In the genomic region with DNA sequence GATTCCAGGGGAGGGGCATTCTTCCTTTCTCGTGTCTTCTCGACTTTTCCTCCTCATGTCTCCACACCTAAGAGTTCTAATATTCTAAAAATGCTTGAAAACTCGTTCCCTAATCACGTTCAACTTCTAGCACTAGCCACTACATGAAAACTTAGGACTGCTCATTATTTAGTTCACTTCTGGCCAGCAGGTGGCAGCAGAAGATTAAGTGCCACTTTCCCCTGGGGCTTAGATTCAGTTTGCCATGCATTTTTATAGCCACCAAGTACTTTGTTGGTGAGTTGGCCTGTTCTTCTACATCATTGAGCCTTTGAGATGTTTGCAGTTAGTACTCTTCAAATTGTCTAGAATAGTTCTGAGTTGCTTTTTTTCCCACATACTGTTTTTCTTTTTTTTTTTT, we compare ENCODE assay signal across 8 mouse cellular contexts. TPM values are rescaled to one million over a fixed set of nuclear protein-coding genes. Genes with fewer than 3 reads are reported as not detected.
DNase-seq lines count a peak whose midpoint lies in the region; ATAC-seq and TF ChIP-seq lines count a peak whose summit lies in the region.

No protein-coding gene starts in this region.

- no peaks in the 10 kb centered on the region for H3K4me1 ChIP-seq in liver, embryonic 14.5 days (replicated peaks; ENCODE audit: control insufficient read depth in 2 of 2, insufficient read depth in 2 of 2, low read length in 1 of 2)

- no peak overlapping the region for H3K27ac ChIP-seq in liver, embryonic 14.5 days

- DNase-seq in CD4-positive helper T cell, adult 2 months (ENCODE audit: low read depth, low spot score), result peak; percentile 78
- peak; percentile 64 to 91 for DNase-seq in adrenal gland, adult (ENCODE audit: inconsistent age in 2 of 2, low spot score in 1 of 2)
- peak; percentile 89 for DNase-seq in embryo, embryonic 10.5 days (ENCODE audit: low spot score)
- DNase-seq in gastrocnemius, postnatal 25 days, result peak; percentile 31
- peak; percentile 90 for DNase-seq in kidney, postnatal 10 days
- peak; percentile 38 to 47 (median 40) for DNase-seq in liver, embryonic 14.5 days (ENCODE audit: low read depth in 3 of 3, low spot score in 3 of 3)
- DNase-seq in ovary, postnatal 10 days (ENCODE audit: low spot score), result peak; percentile 40
- DNase-seq in thymus, postnatal 0 days (ENCODE audit: low spot score), result peak; percentile 78

- H3K4me2 ChIP-seq in liver, embryonic 14.5 days (ENCODE audit: low read depth), result no peak overlapping the region

- no peaks in the 10 kb centered on the region for H3K36me3 ChIP-seq in liver, embryonic 14.5 days (replicated peaks; ENCODE audit: control insufficient read depth, insufficient read depth, low read depth)

- no peak for TF ChIP-seq EP300 in liver, embryonic 14.5 days (IDR thresholded peaks at IDR 0.05; ENCODE audit: low read depth)

- H3K9me3 ChIP-seq in liver, embryonic 14.5 days (ENCODE audit: control insufficient read depth, low read length), result no peaks in the 10 kb centered on the region

- peak; percentile 78 for TF ChIP-seq CTCF in liver, embryonic 14.5 days (IDR thresholded peaks at IDR 0.05; ENCODE audit: low read depth)

- WGBS in liver, embryonic 14.5 days (ENCODE audit: insufficient replicate concordance), result 3% methylated on average over 4 of the region's 4 CpGs

- no peaks in the 10 kb centered on the region for H3K27me3 ChIP-seq in liver, embryonic 14.5 days (ENCODE audit: control insufficient read depth, insufficient read depth, low read length)

- H3K4me3 ChIP-seq in liver, embryonic 14.5 days (ENCODE audit: insufficient read depth in 1 of 2, low read depth in 2 of 2, low read length in 2 of 2), result no peak overlapping the region

- no peak overlapping the region for H3K9ac ChIP-seq in liver, embryonic 14.5 days (replicated peaks)

- ATAC-seq in liver, embryonic 14.5 days (ENCODE audit: insufficient read depth), result no peak

RNA-seq across cellular contexts. Expression of gene Ddx10, which starts 6.5 kb away (rescaled TPM):
- total RNA-seq in gastrocnemius, postnatal 25 days (2021), result 1 to 10 TPM; 8.0 to 8.4 TPM
- 3.5 and 7.0 TPM in 2 replicates for polyA plus RNA-seq in liver, embryonic 14.5 days (2012; rRNA removed)
- polyA plus RNA-seq in liver, embryonic 14.5 days (2014; fragmentation: Nextera tagmentation; extraction: Ambion mirVana), result 14.1 and 14.6 TPM in 2 replicates
- 43.0 and 43.2 TPM in 2 replicates for polyA plus RNA-seq in thymus, postnatal 0 days (2015; fragmentation: Nextera tagmentation; extraction: Ambion mirVana)

RNA-seq across cellular contexts. Expression of gene Exph5, which starts 47.1 kb away (rescaled TPM):
- total RNA-seq in gastrocnemius, postnatal 25 days (2021), result under 1 TPM; 0.54 to 0.95 TPM
- polyA plus RNA-seq in liver, embryonic 14.5 days (2012; rRNA removed), result 0.11 and 0.13 TPM in 2 replicates
- 0.21 and 0.37 TPM in 2 replicates for polyA plus RNA-seq in liver, embryonic 14.5 days (2014; fragmentation: Nextera tagmentation; extraction: Ambion mirVana)
- 0.46 and 0.49 TPM in 2 replicates for polyA plus RNA-seq in thymus, postnatal 0 days (2015; fragmentation: Nextera tagmentation; extraction: Ambion mirVana)

Comparison
In these comparisons a context has a peak if more than half of its experiments do, and no peak if none do; other contexts are left out.
1. DNase-seq: peak in every context shown above with its lines; median percentile 90 in kidney, postnatal 10 days; 89 in embryo, embryonic 10.5 days; 78 in CD4-positive helper T cell, adult 2 months; 78 in thymus, postnatal 0 days; 78 in adrenal gland, adult; 40 in liver, embryonic 14.5 days; 40 in ovary, postnatal 10 days; 31 in gastrocnemius, postnatal 25 days.